Mouse (Mus musculus): ENCODE data around the gene Hrasls5. TPM values are rescaled to one million over a fixed set of nuclear protein-coding genes. Genes with fewer than 3 reads are reported as not detected.

The Hrasls5 gene
- 0.21 TPM in 1 of 2 replicates, not detected in the other for polyA plus RNA-seq (2012; rRNA removed)

DNA sequence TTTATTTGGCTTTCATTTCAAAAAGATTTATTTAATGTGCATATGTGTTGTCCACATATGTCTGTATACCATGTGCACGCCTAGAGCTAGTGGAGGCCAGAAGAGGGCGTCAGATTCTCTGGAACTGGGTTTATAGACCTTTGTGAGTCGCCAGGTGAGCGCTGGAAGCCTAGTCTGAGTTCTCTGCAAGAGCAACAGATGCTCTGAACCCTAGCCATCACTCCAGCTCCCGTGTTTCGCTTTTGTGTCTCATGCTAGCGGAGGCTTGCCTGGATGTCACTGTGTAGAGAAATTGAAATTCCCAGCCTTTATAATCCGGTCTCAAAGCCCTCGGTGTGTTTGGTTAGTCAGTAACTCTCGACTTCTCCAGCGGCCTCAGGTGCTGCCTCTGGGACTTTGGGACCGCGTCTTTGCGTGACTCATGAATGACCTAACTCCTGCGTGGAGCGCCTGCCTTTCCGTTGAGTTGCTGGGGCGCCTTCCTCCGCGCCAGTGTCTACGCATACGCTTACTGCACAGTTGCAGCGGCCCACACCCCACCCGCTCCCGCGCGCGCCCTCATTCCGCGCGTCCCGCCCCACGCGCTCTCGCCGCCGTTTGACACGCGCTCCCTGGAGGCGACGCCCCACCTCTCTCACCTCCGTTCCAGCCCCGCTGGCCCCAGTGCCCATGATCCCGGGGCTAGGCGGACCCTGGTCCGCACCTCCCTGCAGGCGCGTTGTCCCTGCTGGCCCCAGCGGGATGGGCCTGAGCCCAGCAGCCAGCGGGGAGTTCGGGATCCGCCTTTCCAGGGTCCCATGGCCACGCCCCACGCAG is at the start of gene Hrasls5:
Gene Hrasls5 (plus strand): TSS at position 600 of the 816 bp plus-strand sequence.
- H3K27ac ChIP-seq (ENCODE audit: insufficient read depth, low read length): no peak within 1 kb of the TSS
- no peaks in the 10 kb centered on the region; the same call in 1 of the 2 replicates for H3K27me3 ChIP-seq (ENCODE audit: control insufficient read depth, insufficient read depth, low read length)
- TF ChIP-seq POLR2A (IDR thresholded peaks at IDR 0.05; ENCODE audit: borderline replicate concordance, insufficient read depth, low read length) (no peak), CTCF (IDR thresholded peaks at IDR 0.05; ENCODE audit: borderline replicate concordance, insufficient read depth, low read depth, low read length) (no peak)
- H3K4me3 ChIP-seq (replicated peaks; ENCODE audit: insufficient read depth, low read depth, low read length): peak within 1 kb of the TSS; percentile 38
- DNase-seq: peak in 1 of 2 experiments; percentile 7
- WGBS: 4% methylated on average over 53 of the region's 54 CpGs
- H3K4me1 ChIP-seq (ENCODE audit: control insufficient read depth, insufficient read depth, low read length): peaks cover 8% of the 10 kb centered on the region; the same call in 1 of the 2 replicates

DNA sequence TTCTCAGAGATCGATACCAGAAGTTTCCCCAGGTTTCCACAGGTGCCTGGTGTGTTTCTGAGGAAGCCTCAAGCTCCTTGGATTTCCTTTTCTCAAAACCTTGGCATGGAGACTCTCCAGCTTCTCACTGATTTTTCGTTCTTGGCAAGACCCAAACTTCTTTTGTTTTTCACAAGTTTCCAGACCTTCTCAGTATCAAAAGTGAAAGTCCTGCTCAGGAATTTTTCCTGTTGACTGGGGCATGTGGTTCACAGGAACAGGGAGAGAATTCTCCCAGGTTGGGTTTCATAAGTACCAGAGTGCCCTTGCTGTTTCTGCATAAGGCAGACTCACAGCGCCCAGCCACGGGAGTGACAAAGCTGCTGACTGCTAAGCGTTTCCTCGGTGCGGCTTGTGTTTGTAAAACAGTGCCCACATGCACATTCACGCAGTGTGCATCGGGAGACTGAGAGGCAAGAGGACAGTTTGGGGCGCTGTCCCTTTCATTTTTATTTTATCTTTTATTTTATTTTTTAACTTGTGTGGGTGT is 49.7 kb upstream of the Hrasls5 start:
- Histone ChIP-seq H3K4me1 (ENCODE audit: control insufficient read depth, insufficient read depth, low read length) (no peaks in the 10 kb centered on the region), H3K27me3 (ENCODE audit: control insufficient read depth, insufficient read depth, low read length) (no peaks in the 10 kb centered on the region), H3K4me3 (replicated peaks; ENCODE audit: insufficient read depth, low read depth, low read length) (no peak overlapping the region), H3K27ac (ENCODE audit: insufficient read depth, low read length) (no peak overlapping the region)
- no peak for TF ChIP-seq POLR2A (IDR thresholded peaks at IDR 0.05; ENCODE audit: borderline replicate concordance, insufficient read depth, low read length)
- TF ChIP-seq CTCF (IDR thresholded peaks at IDR 0.05; ENCODE audit: borderline replicate concordance, insufficient read depth, low read depth, low read length): no peak
- 68% methylated on average over 10 of the region's 10 CpGs for WGBS
- DNase-seq: no peak

DNA sequence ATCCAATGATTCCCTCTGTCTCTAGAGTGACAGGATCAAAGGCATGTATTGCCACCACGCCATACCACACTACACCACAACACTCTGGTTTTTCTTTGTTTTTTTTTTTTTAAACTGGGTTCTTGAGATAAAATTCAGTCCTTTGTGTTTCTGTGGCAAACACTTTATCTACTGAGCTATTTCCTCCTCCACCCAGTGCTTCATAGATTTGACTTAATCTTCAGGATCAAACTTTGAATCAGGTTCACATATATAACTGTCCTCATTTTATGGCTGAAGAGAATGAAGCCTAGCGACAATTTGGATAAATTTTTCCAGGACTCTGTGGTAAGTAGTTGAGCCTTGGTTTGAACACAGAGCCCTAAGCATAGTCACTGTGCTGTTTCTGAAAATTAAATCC is 48.7 kb upstream of the Hrasls5 start:
- TF ChIP-seq CTCF (IDR thresholded peaks at IDR 0.05; ENCODE audit: borderline replicate concordance, insufficient read depth, low read depth, low read length) (no peak), POLR2A (IDR thresholded peaks at IDR 0.05; ENCODE audit: borderline replicate concordance, insufficient read depth, low read length) (no peak)
- no peak overlapping the region for H3K4me3 ChIP-seq (replicated peaks; ENCODE audit: insufficient read depth, low read depth, low read length)
- no peaks in the 10 kb centered on the region for H3K4me1 ChIP-seq (ENCODE audit: control insufficient read depth, insufficient read depth, low read length)
- WGBS: 90% methylated on average over 2 of the region's 2 CpGs
- no peak overlapping the region for H3K27ac ChIP-seq (ENCODE audit: insufficient read depth, low read length)
- no peaks in the 10 kb centered on the region for H3K27me3 ChIP-seq (ENCODE audit: control insufficient read depth, insufficient read depth, low read length)
- no peak for DNase-seq

DNA sequence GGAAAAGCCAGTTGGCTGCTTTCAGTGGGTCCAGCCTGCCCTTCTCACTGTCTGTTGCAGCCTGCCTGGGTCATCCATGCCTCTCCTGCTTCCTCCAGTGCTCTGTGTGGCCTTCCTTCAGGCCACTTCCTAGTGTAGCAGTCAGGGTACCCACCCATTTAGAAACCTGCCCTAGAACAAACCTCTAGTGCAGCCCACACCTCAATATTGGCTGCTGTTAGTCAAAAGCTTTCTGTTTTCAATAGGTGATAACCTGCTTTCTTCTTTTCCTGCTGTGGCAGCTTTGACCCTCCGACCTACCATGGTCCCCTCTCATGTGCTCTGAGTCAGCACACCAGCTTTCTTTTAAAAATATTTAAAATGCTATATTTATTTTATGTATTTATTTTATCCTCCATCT is 47.9 kb upstream of the Hrasls5 start:
- 90% methylated on average over 1 of the region's 1 CpGs for WGBS
- no peaks in the 10 kb centered on the region for H3K27me3 ChIP-seq (ENCODE audit: control insufficient read depth, insufficient read depth, low read length)
- DNase-seq: no peak
- TF ChIP-seq POLR2A (IDR thresholded peaks at IDR 0.05; ENCODE audit: borderline replicate concordance, insufficient read depth, low read length) (no peak), CTCF (IDR thresholded peaks at IDR 0.05; ENCODE audit: borderline replicate concordance, insufficient read depth, low read depth, low read length) (no peak)
- H3K27ac ChIP-seq (ENCODE audit: insufficient read depth, low read length): peak overlapping the region; percentile 30; the same call in 1 of the 2 replicates
- H3K4me3 ChIP-seq (replicated peaks; ENCODE audit: insufficient read depth, low read depth, low read length): no peak overlapping the region
- H3K4me1 ChIP-seq (ENCODE audit: control insufficient read depth, insufficient read depth, low read length): no peaks in the 10 kb centered on the region

DNA sequence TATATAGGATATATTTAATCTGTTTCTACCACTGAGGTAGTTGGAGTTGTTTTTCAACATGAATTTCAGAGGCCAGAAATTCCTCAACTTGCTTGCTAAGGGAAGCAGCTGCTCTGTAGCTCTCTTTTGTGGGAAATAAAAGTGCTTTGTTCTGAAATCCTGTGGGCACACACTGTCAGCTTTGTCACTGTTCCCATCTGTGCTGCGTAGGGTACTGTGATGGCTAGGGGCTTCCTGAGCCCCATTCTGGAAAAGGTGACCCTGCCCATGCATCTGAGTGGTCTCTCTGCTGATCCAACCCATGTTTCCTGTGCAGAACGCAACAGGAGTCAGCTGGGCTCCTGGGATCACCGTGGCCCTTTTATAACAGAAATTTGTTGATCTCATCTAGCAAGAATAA is 45.5 kb upstream of the Hrasls5 start:
- no peak for TF ChIP-seq POLR2A (IDR thresholded peaks at IDR 0.05; ENCODE audit: borderline replicate concordance, insufficient read depth, low read length)
- no peak for TF ChIP-seq CTCF (IDR thresholded peaks at IDR 0.05; ENCODE audit: borderline replicate concordance, insufficient read depth, low read depth, low read length)
- Histone ChIP-seq H3K27ac (ENCODE audit: insufficient read depth, low read length) (peak overlapping the region; percentile 53; the same call in 1 of the 2 replicates), H3K4me1 (ENCODE audit: control insufficient read depth, insufficient read depth, low read length) (no peaks in the 10 kb centered on the region), H3K4me3 (replicated peaks; ENCODE audit: insufficient read depth, low read depth, low read length) (no peak overlapping the region), H3K27me3 (ENCODE audit: control insufficient read depth, insufficient read depth, low read length) (no peaks in the 10 kb centered on the region)
- 77% methylated on average over 3 of the region's 3 CpGs for WGBS
- peak in 1 of 2 experiments; percentile 5 for DNase-seq

DNA sequence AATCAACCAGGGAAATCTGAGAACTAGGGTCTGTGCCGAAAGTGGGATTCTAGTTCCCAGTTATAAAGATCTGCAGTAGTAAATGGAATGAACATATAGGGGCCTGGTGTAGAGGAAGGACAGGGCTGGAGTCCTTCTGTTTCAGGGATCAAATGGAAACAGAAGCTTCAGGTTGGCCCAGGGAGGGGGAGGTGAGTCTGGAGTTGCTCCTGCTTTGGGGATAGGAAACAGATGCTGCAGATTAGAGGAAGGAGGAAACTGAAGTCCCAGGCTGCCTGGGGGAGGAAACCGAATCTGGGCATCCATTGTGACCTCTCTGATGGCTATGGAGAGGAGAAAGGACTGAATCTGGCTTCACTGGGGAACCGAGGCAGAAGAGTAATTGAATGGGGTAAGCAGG is 44.0 kb upstream of the Hrasls5 start:
- H3K27me3 ChIP-seq (ENCODE audit: control insufficient read depth, insufficient read depth, low read length): no peaks in the 10 kb centered on the region
- no peak overlapping the region for H3K4me3 ChIP-seq (replicated peaks; ENCODE audit: insufficient read depth, low read depth, low read length)
- no peaks in the 10 kb centered on the region for H3K4me1 ChIP-seq (ENCODE audit: control insufficient read depth, insufficient read depth, low read length)
- 65% methylated on average over 3 of the region's 3 CpGs for WGBS
- no peak overlapping the region; the same call in 1 of the 2 replicates for H3K27ac ChIP-seq (ENCODE audit: insufficient read depth, low read length)
- DNase-seq: no peak
- no peak for TF ChIP-seq CTCF (IDR thresholded peaks at IDR 0.05; ENCODE audit: borderline replicate concordance, insufficient read depth, low read depth, low read length)
- TF ChIP-seq POLR2A (IDR thresholded peaks at IDR 0.05; ENCODE audit: borderline replicate concordance, insufficient read depth, low read length): no peak

DNA sequence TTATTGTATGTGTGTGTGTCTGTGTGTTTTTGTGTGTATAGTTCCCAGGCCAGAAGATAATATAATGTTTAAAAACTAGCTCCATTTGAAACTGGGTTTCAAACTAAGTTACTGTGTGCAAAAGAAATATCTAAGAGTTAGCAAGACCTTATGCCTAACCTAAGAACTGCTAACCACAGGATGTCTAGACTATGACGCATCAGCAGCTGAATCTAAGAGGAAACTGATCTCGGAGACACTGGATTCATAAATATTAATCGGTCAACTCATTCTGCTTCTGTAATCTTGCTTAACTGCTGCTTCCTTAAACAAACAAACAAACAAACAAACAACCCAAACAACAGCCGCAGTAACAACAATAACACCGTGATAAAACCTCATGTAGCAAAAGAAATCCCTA is 42.7 kb upstream of the Hrasls5 start:
- WGBS: 73% methylated on average over 5 of the region's 5 CpGs
- H3K27me3 ChIP-seq (ENCODE audit: control insufficient read depth, insufficient read depth, low read length): no peaks in the 10 kb centered on the region
- TF ChIP-seq CTCF (IDR thresholded peaks at IDR 0.05; ENCODE audit: borderline replicate concordance, insufficient read depth, low read depth, low read length) (no peak), POLR2A (IDR thresholded peaks at IDR 0.05; ENCODE audit: borderline replicate concordance, insufficient read depth, low read length) (no peak)
- no peak overlapping the region for H3K4me3 ChIP-seq (replicated peaks; ENCODE audit: insufficient read depth, low read depth, low read length)
- H3K4me1 ChIP-seq (ENCODE audit: control insufficient read depth, insufficient read depth, low read length): no peaks in the 10 kb centered on the region
- DNase-seq: no peak
- no peak overlapping the region for H3K27ac ChIP-seq (ENCODE audit: insufficient read depth, low read length)

DNA sequence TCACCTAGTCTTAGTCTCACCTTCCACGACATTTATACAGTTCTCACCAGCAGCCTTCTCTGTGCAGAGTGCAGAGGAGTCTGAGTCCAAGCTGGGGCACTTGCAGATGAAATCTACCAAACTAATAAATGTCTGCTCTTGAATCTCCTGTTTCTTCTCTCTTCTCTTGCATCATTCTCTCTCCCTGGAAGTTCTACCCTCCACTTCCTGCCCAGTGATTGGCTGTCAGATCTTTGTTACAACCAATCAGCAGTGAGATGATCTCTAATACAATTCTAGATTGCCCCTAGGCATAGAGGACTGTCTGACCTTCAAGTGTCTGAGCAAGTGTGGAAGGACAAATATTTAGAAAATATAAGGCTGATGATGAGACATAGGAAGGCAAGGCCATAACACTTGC is 36.2 kb upstream of the Hrasls5 start:
- DNase-seq: no peak
- WGBS: 82% methylated on average over 1 of the region's 1 CpGs
- Histone ChIP-seq H3K4me3 (replicated peaks; ENCODE audit: insufficient read depth, low read depth, low read length) (no peak overlapping the region), H3K27me3 (ENCODE audit: control insufficient read depth, insufficient read depth, low read length) (no peaks in the 10 kb centered on the region), H3K4me1 (ENCODE audit: control insufficient read depth, insufficient read depth, low read length) (no peaks in the 10 kb centered on the region), H3K27ac (ENCODE audit: insufficient read depth, low read length) (no peak overlapping the region)
- no peak for TF ChIP-seq CTCF (IDR thresholded peaks at IDR 0.05; ENCODE audit: borderline replicate concordance, insufficient read depth, low read depth, low read length)
- no peak for TF ChIP-seq POLR2A (IDR thresholded peaks at IDR 0.05; ENCODE audit: borderline replicate concordance, insufficient read depth, low read length)

Data from cerebellum, adult 2 months (tissue).